Mouse (Mus musculus): ENCODE results near the gene Rpia.
A peak's percentile ranks its signal among the peaks of the same experiment; 100 is the strongest.

Rpia gene

DNA sequence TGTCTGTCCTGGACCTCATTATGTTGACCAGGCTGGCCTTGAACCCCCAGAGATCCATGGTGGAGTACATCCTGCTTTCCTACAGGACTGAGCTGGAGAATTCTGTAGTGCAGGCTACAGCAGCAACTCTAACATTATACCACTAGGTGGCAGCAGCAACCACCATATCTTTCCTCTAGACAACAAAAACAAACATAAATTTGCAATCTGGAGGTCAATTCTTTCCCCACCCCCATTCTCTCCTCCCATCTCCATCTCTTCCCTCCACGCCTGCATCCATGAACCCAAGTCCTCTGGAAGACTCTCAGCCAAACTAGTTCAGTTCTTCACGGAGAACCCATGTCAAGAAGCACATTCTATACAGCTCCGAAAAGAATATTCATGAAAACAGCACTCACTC is 12.6 kb upstream of the Rpia start:
- peak; percentile 83 for DNase-seq (ENCODE audit: low read depth)

DNA sequence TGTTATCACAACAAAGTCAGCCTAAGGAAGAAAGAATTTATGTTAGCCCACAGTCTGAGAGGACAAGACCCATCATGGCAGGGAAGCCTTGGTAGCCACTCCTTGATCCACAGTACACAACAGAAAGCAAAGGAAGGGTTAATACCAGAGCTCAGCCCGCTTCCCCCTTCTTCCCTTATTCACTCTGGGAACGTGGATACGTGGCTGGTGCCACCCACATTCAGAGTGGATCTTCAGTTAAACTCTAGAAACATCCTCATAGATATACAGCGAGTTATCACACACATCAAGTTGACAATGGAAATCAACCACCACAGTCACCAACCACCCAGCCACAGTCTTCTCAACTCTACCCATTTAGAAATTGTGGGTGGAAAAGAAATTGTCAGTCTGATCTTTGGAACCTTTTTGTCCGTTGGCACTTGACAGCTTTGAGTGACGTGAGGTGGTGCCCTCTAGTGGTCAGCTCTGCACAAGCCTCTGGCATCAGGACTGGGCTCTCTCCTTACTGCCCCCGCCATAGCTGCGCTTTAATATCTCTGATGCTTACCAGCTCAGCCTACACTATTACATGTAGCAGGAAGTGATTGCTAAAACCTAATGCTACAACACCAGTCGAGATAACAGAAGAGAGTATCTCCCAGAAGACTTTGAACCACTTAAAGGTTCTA is 5.7 kb upstream of the Rpia start:
- DNase-seq (ENCODE audit: low read depth), result peak; percentile 92

DNA sequence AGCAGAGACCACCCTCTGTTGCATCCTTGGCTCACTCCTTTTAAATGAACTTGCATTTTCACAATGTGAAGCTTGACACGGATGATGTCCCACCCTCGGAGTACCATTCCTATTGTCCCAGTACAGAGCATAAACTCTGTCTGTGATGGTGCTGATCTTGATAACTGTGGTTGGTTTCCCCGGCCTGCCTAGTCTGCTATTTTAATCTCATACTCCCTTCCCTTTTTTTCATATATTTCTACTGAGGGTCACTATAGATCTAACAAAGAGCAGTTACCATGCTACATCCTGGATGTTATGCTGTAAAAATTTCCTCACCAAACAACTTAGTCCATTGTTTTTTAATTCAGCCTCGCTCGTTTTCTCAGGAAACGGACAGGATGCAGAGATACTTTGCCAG is 4.9 kb upstream of the Rpia start:
- no peak for DNase-seq (ENCODE audit: low read depth)

DNA sequence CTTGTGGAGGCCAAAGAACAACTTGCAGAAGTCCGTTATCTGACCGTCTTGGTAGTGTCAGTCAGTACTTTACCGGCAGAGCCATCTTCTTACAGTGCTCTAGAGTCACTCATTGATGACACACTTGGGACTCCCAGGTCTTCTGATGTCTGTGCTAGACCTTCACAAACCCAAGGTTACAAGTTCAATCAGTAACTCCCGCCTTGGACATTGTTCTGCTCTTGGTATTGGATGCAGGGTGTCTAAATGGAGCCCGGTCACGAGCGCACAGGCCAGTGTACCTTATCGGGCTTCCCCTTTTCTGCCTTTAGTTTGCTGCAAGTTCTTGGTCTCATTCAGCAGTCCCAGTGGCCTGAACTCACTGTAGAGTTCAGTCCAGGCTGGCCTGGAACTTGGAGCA is 612 bp upstream of the Rpia start:
- DNase-seq (ENCODE audit: low read depth), result no peak

DNA sequence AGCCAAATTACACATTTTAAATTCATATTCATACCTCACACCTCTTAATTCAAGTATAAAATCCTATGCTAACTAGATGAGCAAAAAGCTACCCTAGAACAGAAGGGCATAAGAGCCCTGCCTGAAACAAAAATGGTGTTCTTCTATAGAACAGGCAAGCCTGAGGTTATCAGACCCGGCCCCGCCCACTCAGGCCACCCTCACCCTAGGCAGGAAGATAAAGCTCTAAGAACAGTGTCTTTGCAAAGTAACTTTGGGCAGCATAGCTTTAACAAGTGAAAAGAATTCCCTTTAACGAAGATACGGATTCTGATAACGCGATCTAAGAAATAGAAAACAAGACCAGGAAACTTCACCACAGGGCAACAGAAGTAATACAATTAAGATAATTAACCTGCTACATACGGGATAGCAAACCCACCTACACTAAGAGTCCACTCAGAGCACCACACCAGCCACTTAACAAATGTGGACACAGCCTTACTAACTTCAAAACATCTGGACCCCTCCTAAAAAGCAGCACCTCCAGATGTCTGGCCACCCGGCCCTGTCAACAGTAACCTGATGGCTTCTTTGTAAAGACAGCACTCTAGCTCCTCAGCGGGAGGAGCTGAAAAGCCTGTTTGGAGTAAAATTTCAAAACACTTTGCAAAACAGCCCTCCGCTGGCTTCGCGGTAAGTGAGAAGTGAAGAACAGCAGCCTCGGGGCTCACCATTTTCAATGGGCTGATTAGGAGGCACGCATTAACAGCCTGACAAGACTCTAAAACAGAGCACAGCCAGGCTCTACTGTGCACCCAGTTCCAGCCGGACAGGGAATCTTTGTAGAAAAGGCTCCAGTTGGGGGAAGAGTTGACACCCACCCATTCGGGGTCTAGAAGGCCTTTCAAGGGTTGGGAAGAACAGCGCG is 925 bp downstream of the Rpia start:
- DNase-seq (ENCODE audit: low read depth), result peak; percentile 49

DNA sequence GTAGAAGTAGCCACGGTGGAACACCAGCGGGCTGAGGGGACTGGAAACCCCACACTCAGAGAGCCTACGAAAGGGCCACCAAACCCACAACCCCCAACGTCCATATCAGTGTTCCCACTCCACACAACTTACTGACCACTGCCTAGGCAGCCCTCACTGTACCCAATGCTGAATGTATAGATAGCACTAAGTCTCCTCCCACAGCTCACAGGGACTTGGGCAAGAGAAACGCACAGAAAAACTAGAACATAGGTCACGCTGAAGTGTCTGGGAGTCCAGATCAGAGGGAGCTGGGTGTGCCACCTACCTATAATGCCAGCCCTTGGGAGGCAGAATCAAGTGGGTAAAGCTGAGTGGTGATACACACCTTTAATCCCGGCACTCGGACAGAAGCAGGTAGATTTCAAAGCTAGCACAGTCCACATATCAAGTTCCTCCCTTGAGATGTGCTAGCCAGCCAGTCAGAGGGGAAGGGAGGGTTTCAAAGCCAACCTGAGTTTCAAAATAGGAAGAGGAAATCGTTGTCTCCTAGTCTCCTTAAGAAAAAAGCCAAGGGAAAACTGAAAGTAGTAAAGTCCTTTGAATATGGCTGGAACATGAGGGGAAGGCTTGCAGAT is 1.9 kb downstream of the Rpia start:
- no peak for DNase-seq (ENCODE audit: low read depth)

DNA sequence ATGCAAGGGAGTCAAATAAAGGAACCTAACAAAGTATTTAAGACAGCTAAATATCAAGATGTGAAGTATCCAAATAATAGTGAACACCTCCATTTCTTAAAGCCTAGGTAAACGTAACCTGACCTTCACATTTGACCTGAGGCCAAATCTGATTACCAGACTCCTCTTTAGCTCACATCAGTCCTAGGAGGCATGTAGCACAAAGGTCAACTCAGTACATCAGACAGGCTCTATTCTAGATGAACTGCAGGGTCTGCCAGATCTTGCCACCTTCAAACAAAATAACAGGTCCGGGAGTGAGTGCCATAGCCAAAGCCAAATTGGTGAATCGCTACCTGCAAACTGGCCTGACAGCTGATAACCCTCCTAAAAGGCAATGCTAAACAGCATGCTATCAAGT is 2.9 kb downstream of the Rpia start:
- DNase-seq (ENCODE audit: low read depth), result no peak

DNA sequence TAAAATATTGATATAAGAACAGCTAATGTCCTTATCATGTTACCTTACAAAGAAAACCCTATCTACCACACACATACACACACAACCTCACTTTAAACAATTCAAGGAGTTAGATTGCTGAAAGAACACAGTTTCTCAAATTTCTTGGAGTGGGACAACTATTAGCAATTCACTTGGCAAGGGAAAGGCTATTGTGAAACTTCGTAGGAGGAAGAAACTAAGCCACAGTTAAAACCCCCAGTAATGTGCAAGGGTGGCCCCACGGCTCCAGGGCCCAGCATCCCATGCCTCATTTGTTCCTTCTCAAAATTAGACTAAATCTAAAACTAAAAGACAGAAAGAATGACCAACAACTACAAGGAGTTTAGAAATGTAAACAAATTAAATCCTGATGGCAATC is 4.5 kb downstream of the Rpia start:
- no peak for DNase-seq (ENCODE audit: low read depth)

DNA sequence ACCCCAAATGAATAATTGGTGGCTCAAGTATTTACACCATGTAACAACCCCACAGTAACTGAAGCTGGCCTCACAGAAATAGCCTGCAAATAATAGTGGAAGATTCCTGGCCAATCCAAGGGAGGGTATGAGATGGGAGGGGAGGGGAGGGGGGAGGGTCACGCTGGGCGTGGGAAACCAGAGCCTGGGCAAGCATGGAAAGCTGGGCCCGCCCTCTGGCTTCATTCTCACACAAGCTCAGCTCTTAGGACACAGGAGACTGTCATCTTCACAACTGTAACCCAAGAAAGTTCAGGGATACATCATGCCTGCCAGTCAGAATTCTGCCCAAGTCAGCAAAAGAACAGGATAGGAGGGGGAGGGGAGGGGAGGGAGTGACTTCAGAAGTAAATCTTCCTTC is 6.2 kb downstream of the Rpia start:
- no peak for DNase-seq (ENCODE audit: low read depth)

DNA sequence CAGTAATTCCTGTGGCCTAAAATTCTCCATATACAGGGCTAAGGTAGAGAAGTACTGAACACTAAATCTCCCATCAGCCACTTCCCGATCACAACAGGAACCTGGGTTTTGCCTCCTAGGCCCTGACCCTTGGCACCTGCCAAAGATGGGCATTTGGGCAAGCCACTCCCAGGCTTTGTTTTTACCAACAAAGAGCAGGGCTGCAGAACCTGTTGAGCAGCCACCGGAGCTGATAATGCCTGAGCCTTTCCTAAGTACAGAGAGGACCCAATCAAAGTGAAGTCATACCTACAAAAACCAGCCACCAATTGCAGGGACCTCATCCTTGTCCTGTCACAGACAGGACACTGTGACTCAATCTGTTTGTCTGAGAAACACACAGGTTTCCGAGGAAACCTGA is 7.2 kb downstream of the Rpia start:
- no peak for DNase-seq (ENCODE audit: low read depth)

DNA sequence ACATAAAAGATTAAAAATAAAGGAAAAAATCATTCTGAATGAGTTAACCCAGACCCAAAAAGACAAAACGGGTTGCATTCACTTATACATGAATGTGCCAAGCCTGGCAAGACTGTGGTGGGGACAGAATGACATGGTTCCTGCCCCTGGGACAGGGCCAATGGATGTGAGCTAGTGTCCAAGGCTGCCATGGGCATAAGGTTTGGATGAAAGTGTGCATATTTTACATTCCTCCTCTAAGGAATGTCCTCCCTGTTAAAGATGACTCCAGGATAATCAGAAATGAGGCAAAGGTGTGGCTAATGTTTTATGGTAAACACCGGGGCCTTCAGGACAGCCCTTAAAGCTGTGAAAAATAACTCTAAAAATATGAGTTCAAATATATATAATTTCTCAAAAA is 10.7 kb downstream of the Rpia start:
- no peak for DNase-seq (ENCODE audit: low read depth)

DNA sequence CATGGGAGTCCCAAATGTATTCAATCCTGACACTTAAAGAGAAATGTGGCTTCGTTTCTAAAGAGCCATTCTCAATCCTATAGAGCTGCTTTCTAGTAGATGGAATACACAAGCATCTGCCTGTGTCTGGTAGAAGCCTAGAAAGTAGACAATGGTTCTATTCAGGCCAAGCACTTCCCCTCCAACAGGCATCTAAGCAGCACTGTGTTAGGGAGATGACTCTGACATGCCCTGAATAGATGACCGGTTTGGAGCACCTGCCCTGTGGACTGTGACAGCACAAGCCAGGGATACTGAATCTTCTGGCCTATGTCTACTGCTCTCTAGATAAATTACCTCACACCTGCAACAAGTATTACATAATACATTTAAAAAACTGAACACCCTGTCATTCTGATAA is 17.7 kb downstream of the Rpia start:
- DNase-seq (ENCODE audit: low read depth), result no peak

DNA sequence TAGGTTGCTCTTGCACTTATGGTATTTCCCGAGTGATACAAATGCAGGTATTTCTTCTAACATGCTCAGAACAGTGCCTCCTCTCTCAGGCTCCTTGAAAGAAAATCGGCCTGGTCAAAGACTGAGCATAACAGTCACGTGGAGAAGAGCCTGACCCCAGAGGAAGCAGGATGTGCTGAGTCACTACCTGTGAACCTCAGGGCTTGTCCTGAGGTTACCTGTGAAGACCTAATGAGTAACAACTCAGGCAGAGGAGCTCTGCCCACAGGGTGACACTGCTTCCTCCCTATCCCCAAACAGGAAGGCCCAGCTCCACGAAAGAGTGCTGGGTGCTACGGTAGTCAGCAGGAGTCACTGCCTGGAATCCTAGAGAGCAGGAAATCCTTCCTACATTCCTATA is 18.3 kb downstream of the Rpia start:
- no peak for DNase-seq (ENCODE audit: low read depth)

DNA sequence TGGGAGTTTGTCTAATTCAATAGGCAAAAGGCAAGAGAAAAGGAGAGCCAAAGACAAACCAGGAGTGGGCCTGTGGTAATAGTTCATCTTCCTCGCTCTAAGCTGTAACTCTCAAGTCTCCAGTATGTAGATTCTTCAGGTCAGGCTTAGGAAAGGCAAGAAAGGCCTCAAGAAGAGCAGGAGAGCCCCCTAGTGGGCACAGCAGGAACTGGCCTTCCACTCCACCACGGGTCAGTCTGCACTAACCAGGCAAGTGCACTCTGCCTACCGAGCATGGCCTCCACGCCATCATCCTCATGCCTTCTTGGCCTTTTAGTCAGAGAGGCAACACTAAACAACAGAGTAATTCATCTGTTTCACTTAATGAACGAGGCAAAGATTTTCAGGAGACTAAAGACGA is 23.3 kb downstream of the Rpia start:
- peak; percentile 77 for DNase-seq (ENCODE audit: low read depth)

DNA sequence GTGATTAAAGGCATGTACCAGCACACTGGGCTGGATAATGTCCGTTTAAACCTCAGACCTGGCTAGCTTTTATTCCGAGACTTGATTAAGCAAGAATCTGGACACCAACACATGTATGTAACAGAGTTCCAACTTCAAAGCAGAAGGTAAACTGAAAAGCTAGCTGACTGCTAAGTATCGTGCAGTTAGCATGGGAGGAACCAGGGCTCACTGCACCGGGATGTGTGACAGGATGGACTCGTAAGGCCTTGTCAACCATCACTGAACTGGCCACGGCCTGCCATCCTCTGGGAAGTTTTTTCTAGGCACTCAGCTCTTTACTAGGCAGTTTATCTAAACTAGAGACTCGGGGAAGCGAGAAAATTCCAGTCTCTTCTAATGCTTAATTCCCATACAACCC is 27.0 kb downstream of the Rpia start:
- no peak for DNase-seq (ENCODE audit: low read depth)

DNA sequence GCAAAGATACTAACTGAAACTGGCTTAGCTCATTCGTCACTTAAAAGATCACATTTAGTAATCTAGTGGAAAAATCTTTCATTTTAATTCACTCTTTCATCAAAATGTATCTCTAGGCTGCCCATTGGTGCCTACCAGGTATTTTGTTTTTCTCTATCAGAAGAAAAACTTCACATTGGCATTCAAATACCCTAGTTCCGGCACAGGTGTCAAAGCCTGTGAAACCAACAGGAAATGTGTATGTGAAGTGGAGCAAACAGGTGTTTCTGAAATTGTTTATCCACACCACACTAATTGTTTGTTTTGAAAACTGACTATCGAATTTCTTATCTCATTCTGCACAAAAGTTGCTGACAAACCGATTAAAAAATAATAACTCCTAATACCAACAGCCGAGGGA is 27.5 kb downstream of the Rpia start:
- no peak for DNase-seq (ENCODE audit: low read depth)

DNA sequence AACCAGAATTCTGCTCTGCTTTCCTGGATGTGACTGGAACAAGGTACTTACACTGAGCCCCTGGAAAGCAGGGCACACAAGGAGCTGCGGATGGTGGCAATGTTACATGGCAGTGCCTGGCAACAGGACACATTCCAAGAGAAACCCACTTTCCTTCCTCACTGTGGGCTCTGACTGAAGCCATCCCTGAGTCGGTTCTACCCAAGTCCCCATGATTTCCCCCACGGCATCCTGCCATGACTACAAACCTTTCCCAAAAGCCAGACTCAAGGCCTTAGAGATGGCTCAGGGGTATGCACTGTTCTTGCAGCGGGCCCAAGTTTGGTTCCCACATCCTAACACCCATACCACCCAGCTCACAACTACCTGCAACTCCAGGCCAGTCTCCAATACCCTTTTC is 28.2 kb downstream of the Rpia start:
- no peak for DNase-seq (ENCODE audit: low read depth)

DNA sequence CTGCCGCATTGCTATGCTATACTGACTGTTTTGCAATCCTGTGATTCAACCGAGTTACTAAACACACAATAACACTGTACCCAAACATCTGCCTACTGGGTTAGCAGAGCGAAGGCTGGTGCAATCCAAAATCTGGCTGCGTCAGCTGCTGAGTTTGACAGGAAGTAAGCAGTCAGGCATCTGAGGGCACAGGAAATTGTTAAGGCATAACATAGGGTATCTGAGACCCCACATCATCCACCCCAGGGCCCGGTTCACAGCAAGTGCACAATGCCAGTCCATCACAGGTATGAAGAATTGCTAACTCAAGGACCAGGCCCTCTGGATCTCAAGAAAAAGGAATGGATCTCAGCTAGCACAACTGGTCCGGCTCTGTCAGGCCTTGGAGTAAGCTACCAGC is 29.4 kb downstream of the Rpia start:
- no peak for DNase-seq (ENCODE audit: low read depth)

DNA sequence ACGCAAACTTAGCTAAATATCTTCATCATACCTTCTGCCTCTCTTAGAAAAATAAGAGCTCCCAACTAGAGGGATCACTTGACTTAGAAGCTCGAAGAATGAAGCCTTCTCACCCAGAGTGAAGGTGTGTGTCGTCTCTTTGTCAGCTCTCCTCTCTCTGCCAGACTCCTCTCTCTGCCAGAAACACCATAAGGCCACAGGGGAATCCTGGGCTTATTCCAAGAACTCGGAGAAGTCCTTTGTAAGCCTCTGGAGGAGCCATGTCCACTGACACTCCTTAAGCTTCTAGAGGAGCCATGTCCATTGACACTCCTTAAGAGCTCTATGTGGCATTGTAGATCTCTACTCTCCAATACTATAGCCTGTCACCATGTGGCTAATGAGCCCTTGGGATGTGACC is 31.1 kb downstream of the Rpia start:
- DNase-seq (ENCODE audit: low read depth), result no peak

DNA sequence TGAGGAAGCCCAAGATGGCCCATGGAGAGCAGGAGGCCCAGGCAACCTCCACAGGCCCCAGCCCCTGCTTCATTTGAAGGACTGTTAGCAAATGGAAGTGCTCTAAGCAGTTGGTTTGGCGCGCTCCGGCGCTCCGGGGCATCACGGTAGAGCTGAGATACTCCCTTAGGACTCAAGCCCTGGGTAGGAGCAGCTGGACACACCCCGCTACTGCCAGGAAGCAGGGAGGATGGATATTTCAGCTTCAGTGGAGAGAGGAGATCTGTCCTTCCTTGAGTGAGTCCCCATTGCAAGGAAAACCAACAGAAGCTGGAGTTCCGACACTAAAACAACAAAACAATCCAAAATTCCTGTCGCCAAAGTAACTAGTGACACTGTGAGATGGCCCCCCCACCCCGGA is 37.2 kb downstream of the Rpia start:
- DNase-seq (ENCODE audit: low read depth), result no peak

DNA sequence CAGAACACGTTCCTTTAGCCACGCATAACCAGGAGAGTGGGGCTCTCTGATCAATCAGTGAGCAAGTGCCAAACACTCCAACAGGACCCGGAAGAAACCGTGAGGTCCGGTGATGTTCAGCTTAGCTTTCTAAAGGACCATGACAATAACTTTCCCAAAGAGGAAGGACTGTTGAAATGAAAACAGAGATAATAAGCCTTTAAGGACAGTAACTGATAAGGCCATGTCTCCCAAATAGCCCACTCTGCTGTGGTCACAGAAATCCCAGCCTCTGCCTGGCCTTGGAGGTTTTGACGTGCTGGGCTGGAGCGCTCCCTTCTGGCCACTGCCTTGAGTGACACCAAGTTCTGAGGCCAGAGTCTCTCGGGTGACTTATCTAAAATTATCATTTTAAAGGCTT is 39.7 kb downstream of the Rpia start:
- DNase-seq (ENCODE audit: low read depth), result no peak

DNA sequence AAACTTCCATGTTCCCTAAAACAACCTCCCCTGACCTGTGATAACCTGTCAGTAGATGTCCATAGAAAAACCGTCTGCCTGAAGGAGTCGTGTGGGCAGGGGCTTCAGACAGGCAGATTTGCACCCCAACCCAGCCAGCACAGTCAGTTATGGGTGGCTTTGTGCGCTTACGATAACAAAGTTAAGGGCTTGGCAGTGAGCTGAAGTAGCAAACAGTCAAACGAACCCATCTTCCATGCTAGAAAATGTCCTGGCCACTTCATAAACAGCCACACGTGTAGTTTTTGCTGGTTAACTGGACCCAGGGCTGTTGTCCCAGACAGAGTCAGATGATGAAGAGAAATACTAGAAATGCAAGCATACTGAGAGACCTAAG is 40.1 kb downstream of the Rpia start:
- no peak for DNase-seq (ENCODE audit: low read depth)

DNA sequence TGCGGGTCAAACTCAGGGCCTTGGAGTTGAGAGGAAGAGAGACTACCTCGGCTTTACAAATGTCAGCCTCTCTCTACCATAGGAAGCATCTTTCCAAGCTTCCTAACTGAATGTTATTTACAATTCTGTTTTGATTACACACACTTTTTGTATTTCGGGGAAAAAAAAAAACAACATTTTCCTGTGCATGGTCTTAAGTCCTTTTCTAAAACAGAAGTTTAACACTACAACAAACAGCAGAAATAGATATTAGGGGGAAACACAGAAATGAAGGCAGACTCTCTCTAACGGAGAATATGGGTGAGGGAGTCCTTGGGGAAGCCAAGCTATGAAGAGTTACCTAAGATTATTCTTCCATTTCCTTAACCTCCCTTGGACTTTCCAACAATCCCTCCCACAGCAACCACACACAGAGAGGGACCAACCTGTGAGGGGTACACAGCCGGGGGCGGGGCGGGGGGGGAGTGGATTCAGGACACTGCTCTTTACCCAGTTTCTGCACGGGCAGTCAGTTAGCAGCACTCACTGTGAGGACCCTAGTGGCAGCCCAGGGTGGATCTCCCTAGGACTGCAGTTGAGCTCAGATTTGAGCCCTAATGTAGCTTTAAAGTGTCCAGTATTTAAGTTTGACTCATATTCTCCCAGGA is 40.7 kb downstream of the Rpia start:
- no peak for DNase-seq (ENCODE audit: low read depth)
